In genomic region chr2:24902999-24903398, GRCm38 (mm10) we compare ENCODE assay signal across 21 mouse cellular contexts. TPM values are rescaled to one million over a fixed set of nuclear protein-coding genes. Genes with fewer than 3 reads are reported as not detected.
DNase-seq lines count a peak whose midpoint lies in the region; ATAC-seq and TF ChIP-seq lines count a peak whose summit lies in the region.
"Had no signal": no experiment of that assay in that cellular context is flagged by ENCODE, and none has a peak within 500 bp of the region (broad histone marks: within the 10 kb centered on the region; RNA-seq: fewer than 3 reads in every experiment).

No protein-coding gene starts in this region.

- H3K9ac ChIP-seq in forebrain, postnatal 0 days = no peak overlapping the region
- H3K9ac ChIP-seq in forebrain, embryonic 15.5 days (replicated peaks) = no peak overlapping the region
- H3K9ac ChIP-seq in hindbrain, postnatal 0 days (replicated peaks; ENCODE audit: low read length) = no peak overlapping the region
- no peak overlapping the region for H3K9ac ChIP-seq in hindbrain, embryonic 16.5 days (ENCODE audit: low read depth, low read length)
- no peak overlapping the region for H3K9ac ChIP-seq in liver, postnatal 0 days (replicated peaks)
- no peak overlapping the region for H3K9ac ChIP-seq in liver, embryonic 11.5 days (ENCODE audit: low read depth, low read length)
- H3K9ac ChIP-seq in stomach, postnatal 0 days (ENCODE audit: low read length) = no peak overlapping the region
- H3K9ac ChIP-seq: heart, embryonic 12.5 days; liver, embryonic 15.5 days; lung, embryonic 15.5 days; neural tube, embryonic 13.5 days had no signal

- H3K36me3 ChIP-seq in forebrain, postnatal 0 days (ENCODE audit: insufficient read depth) = 0 out of 2 replicates have a peak, but pooled peaks cover 3% of the 10 kb centered on the region
- 0 out of 2 replicates have a peak, but pooled peaks cover 2% of the 10 kb centered on the region for H3K36me3 ChIP-seq in forebrain, embryonic 15.5 days
- no peaks in the 10 kb centered on the region for H3K36me3 ChIP-seq in hindbrain, postnatal 0 days (ENCODE audit: insufficient read depth, low read length)
- no peaks in the 10 kb centered on the region for H3K36me3 ChIP-seq in hindbrain, embryonic 16.5 days (ENCODE audit: control insufficient read depth, insufficient read depth, low read length)
- no peaks in the 10 kb centered on the region for H3K36me3 ChIP-seq in liver, postnatal 0 days (replicated peaks; ENCODE audit: insufficient read depth, low read length)
- H3K36me3 ChIP-seq in liver, embryonic 11.5 days (ENCODE audit: control insufficient read depth, insufficient read depth, low read length) = no peaks in the 10 kb centered on the region
- no peaks in the 10 kb centered on the region for H3K36me3 ChIP-seq in stomach, postnatal 0 days (ENCODE audit: control insufficient read depth, insufficient read depth, low read length)
- H3K36me3 ChIP-seq: heart, embryonic 12.5 days; liver, embryonic 15.5 days; lung, embryonic 15.5 days had no signal

- H3K27ac ChIP-seq in forebrain, postnatal 0 days (ENCODE audit: low read depth, low read length) = no peak overlapping the region
- H3K27ac ChIP-seq in forebrain, embryonic 15.5 days (replicated peaks) = no peak overlapping the region
- H3K27ac ChIP-seq in hindbrain, postnatal 0 days = no peak overlapping the region
- no peak overlapping the region for H3K27ac ChIP-seq in hindbrain, embryonic 16.5 days (ENCODE audit: low read depth, low read length)
- H3K27ac ChIP-seq in liver, postnatal 0 days (ENCODE audit: low read depth) = no peak overlapping the region
- no peak overlapping the region for H3K27ac ChIP-seq in liver, embryonic 11.5 days (ENCODE audit: low read depth, low read length)
- H3K27ac ChIP-seq in stomach, postnatal 0 days (replicated peaks) = no peak overlapping the region
- H3K27ac ChIP-seq: liver, embryonic 15.5 days; lung, embryonic 15.5 days; neural tube, embryonic 13.5 days had no signal

- no peaks in the 10 kb centered on the region for H3K27me3 ChIP-seq in forebrain, postnatal 0 days (ENCODE audit: insufficient read depth, low read length)
- H3K27me3 ChIP-seq in forebrain, embryonic 15.5 days = no peaks in the 10 kb centered on the region
- no peaks in the 10 kb centered on the region for H3K27me3 ChIP-seq in hindbrain, postnatal 0 days (ENCODE audit: insufficient read depth, low read length)
- H3K27me3 ChIP-seq in hindbrain, embryonic 16.5 days (replicated peaks; ENCODE audit: control insufficient read depth, insufficient read depth, low read length) = no peaks in the 10 kb centered on the region
- no peaks in the 10 kb centered on the region for H3K27me3 ChIP-seq in liver, postnatal 0 days (ENCODE audit: insufficient read depth, low read length)
- H3K27me3 ChIP-seq in liver, embryonic 11.5 days (replicated peaks; ENCODE audit: control insufficient read depth, insufficient read depth, low read length) = no peaks in the 10 kb centered on the region
- no peaks in the 10 kb centered on the region for H3K27me3 ChIP-seq in stomach, postnatal 0 days (ENCODE audit: control insufficient read depth, insufficient read depth, low read length)
- H3K27me3 ChIP-seq: heart, embryonic 12.5 days; liver, embryonic 15.5 days; lung, embryonic 15.5 days; neural tube, embryonic 13.5 days had no signal

- DNase-seq in forebrain, postnatal 0 days = no peak
- DNase-seq in hindbrain, postnatal 0 days (ENCODE audit: low spot score) = peak; percentile 20
- no peak for DNase-seq in liver, postnatal 0 days
- DNase-seq in liver, embryonic 11.5 days (ENCODE audit: low spot score) = no peak
- DNase-seq in stomach, postnatal 0 days (ENCODE audit: low spot score) = no peak
- DNase-seq in right cerebral cortex, postnatal 10 days (ENCODE audit: low spot score in 2 of 2) = no peak
- DNase-seq: adrenal gland, postnatal 10 days; cerebellum, adult 8-10 months; cerebellum, postnatal 25 days; kidney, adult 11 months; kidney, postnatal 25 days; layer of hippocampus, postnatal 36 days; liver had no signal

- ATAC-seq in forebrain, postnatal 0 days = no peak
- ATAC-seq in forebrain, embryonic 15.5 days (replicated peaks) = no peak
- no peak for ATAC-seq in hindbrain, postnatal 0 days
- no peak for ATAC-seq in hindbrain, embryonic 16.5 days
- no peak for ATAC-seq in liver, postnatal 0 days
- ATAC-seq in liver, embryonic 11.5 days (replicated peaks; ENCODE audit: low FRiP score) = no peak
- no peak for ATAC-seq in stomach, postnatal 0 days (ENCODE audit: low FRiP score, low TSS enrichment)
- ATAC-seq: forebrain, embryonic 14.5 days had no signal

- no peak overlapping the region for H3K4me2 ChIP-seq in forebrain, postnatal 0 days (ENCODE audit: low read depth)
- H3K4me2 ChIP-seq in forebrain, embryonic 15.5 days (replicated peaks) = no peak overlapping the region
- H3K4me2 ChIP-seq in hindbrain, postnatal 0 days (ENCODE audit: low read depth, low read length) = no peak overlapping the region
- H3K4me2 ChIP-seq in hindbrain, embryonic 16.5 days (ENCODE audit: low read length) = no peak overlapping the region
- H3K4me2 ChIP-seq in liver, postnatal 0 days (ENCODE audit: low read depth, low read length) = no peak overlapping the region
- no peak overlapping the region for H3K4me2 ChIP-seq in liver, embryonic 11.5 days
- H3K4me2 ChIP-seq in stomach, postnatal 0 days (replicated peaks; ENCODE audit: low read depth) = no peak overlapping the region
- H3K4me2 ChIP-seq: heart, embryonic 12.5 days; liver, embryonic 15.5 days; lung, embryonic 15.5 days; midbrain, embryonic 11.5 days; neural tube, embryonic 13.5 days had no signal

- TF ChIP-seq CTCF in forebrain, postnatal 0 days (IDR thresholded peaks at IDR 0.05; ENCODE audit: low read depth) = peak; percentile 47
- TF ChIP-seq CTCF in hindbrain, postnatal 0 days (IDR thresholded peaks at IDR 0.05; ENCODE audit: low read depth) = peak; percentile 37
- 0 out of 2 replicates have a peak, but pooled peaks have one; percentile 11 for TF ChIP-seq CTCF in liver, postnatal 0 days (IDR thresholded peaks at IDR 0.05; ENCODE audit: low read depth)
- TF ChIP-seq CTCF in stomach, postnatal 0 days (IDR thresholded peaks at IDR 0.05; ENCODE audit: low read depth) = peak; percentile 52

- no peak overlapping the region for H3K4me3 ChIP-seq in forebrain, postnatal 0 days (ENCODE audit: low read depth, low read length)
- H3K4me3 ChIP-seq in forebrain, embryonic 15.5 days = no peak overlapping the region
- no peak overlapping the region for H3K4me3 ChIP-seq in hindbrain, postnatal 0 days (ENCODE audit: low read length)
- no peak overlapping the region for H3K4me3 ChIP-seq in hindbrain, embryonic 16.5 days (ENCODE audit: low read length)
- H3K4me3 ChIP-seq in liver, postnatal 0 days (ENCODE audit: low read depth, low read length) = no peak overlapping the region
- H3K4me3 ChIP-seq in liver, embryonic 11.5 days (ENCODE audit: low read depth, low read length) = no peak overlapping the region
- no peak overlapping the region for H3K4me3 ChIP-seq in stomach, postnatal 0 days (ENCODE audit: low read depth, low read length)
- H3K4me3 ChIP-seq: heart, embryonic 12.5 days; liver, embryonic 15.5 days; lung, embryonic 15.5 days; neural tube, embryonic 13.5 days had no signal

- TF ChIP-seq EP300 in liver, postnatal 0 days (IDR thresholded peaks at IDR 0.05; ENCODE audit: low read depth) = no peak
- TF ChIP-seq EP300 in stomach, postnatal 0 days (optimal IDR thresholded peaks at IDR 0.05) = no peak

- peaks cover 7% of the 10 kb centered on the region; the same call in 1 of the 2 replicates for H3K4me1 ChIP-seq in forebrain, postnatal 0 days (ENCODE audit: insufficient read depth)
- H3K4me1 ChIP-seq in forebrain, embryonic 15.5 days = peaks cover 45% of the 10 kb centered on the region
- H3K4me1 ChIP-seq in hindbrain, postnatal 0 days (ENCODE audit: insufficient read depth, low read length) = peaks cover 6% of the 10 kb centered on the region; the same call in 1 of the 2 replicates
- H3K4me1 ChIP-seq in hindbrain, embryonic 16.5 days (ENCODE audit: control insufficient read depth, insufficient read depth, low read depth, low read length) = peaks cover 20% of the 10 kb centered on the region
- H3K4me1 ChIP-seq in liver, postnatal 0 days (ENCODE audit: insufficient read depth) = peaks cover 9% of the 10 kb centered on the region
- H3K4me1 ChIP-seq in liver, embryonic 11.5 days (replicated peaks; ENCODE audit: control insufficient read depth, insufficient read depth, low read length) = peaks cover 25% of the 10 kb centered on the region
- H3K4me1 ChIP-seq in stomach, postnatal 0 days (replicated peaks; ENCODE audit: control insufficient read depth, insufficient read depth) = no peaks in the 10 kb centered on the region; the same call in 1 of the 2 replicates

- no peaks in the 10 kb centered on the region for H3K9me3 ChIP-seq in forebrain, postnatal 0 days (ENCODE audit: low read length)
- H3K9me3 ChIP-seq in forebrain, embryonic 15.5 days = no peaks in the 10 kb centered on the region
- H3K9me3 ChIP-seq in hindbrain, postnatal 0 days (ENCODE audit: low read length) = no peaks in the 10 kb centered on the region
- no peaks in the 10 kb centered on the region for H3K9me3 ChIP-seq in hindbrain, embryonic 16.5 days (ENCODE audit: control insufficient read depth, low read length)
- no peaks in the 10 kb centered on the region for H3K9me3 ChIP-seq in liver, postnatal 0 days (ENCODE audit: low read length)
- no peaks in the 10 kb centered on the region for H3K9me3 ChIP-seq in liver, embryonic 11.5 days (ENCODE audit: control insufficient read depth, low read length)
- H3K9me3 ChIP-seq in stomach, postnatal 0 days (ENCODE audit: control insufficient read depth, low read length) = no peaks in the 10 kb centered on the region
- H3K9me3 ChIP-seq: heart, embryonic 12.5 days; liver, embryonic 15.5 days; lung, embryonic 15.5 days; neural tube, embryonic 13.5 days had no signal

- 86% methylated on average over 6 of the region's 6 CpGs for WGBS in forebrain, postnatal 0 days
- 87% methylated on average over 6 of the region's 6 CpGs for WGBS in forebrain, embryonic 15.5 days
- WGBS in hindbrain, postnatal 0 days = 80% methylated on average over 6 of the region's 6 CpGs
- WGBS in hindbrain, embryonic 16.5 days = 83% methylated on average over 6 of the region's 6 CpGs
- 75% methylated on average over 6 of the region's 6 CpGs for WGBS in liver, postnatal 0 days (ENCODE audit: insufficient replicate concordance)
- WGBS in liver, embryonic 11.5 days = 75% methylated on average over 6 of the region's 6 CpGs
- WGBS in stomach, postnatal 0 days = 73% methylated on average over 6 of the region's 6 CpGs

RNA-seq across cellular contexts. Expression of gene Ehmt1, which starts 16.4 kb away (rescaled TPM):
- 72.4 and 89.4 TPM in 2 replicates for total RNA-seq in forebrain, postnatal 0 days (2014; rRNA removed)
- 44.2 and 72.1 TPM in 2 replicates for polyA plus RNA-seq in forebrain, postnatal 0 days (2015; fragmentation: Nextera tagmentation; extraction: Ambion mirVana)
- 129 and 132 TPM in 2 replicates for polyA plus RNA-seq in forebrain, embryonic 15.5 days (2015; fragmentation: Nextera tagmentation; extraction: Ambion mirVana)
- 52.0 and 79.8 TPM in 2 replicates for total RNA-seq in hindbrain, postnatal 0 days (2014; rRNA removed)
- polyA plus RNA-seq in hindbrain, postnatal 0 days (2015; fragmentation: Nextera tagmentation; extraction: Ambion mirVana) = 61.8 and 63.1 TPM in 2 replicates
- 71.2 and 82.0 TPM in 2 replicates for polyA plus RNA-seq in hindbrain, embryonic 16.5 days (2015; fragmentation: Nextera tagmentation; extraction: Ambion mirVana)
- 9.1 and 12.3 TPM in 2 replicates for polyA plus RNA-seq in liver, postnatal 0 days (2015; fragmentation: Nextera tagmentation; extraction: Ambion mirVana)
- polyA plus RNA-seq in liver, embryonic 11.5 days (2014; fragmentation: Nextera tagmentation; extraction: Ambion mirVana) = 51.3 and 54.7 TPM in 2 replicates
- 23.1 and 27.5 TPM in 2 replicates for polyA plus RNA-seq in stomach, postnatal 0 days (2015; fragmentation: Nextera tagmentation; extraction: Ambion mirVana)

RNA-seq across cellular contexts. Expression of gene Arrdc1, which starts 32.1 kb away (rescaled TPM):
- 44.3 and 44.4 TPM in 2 replicates for total RNA-seq in forebrain, postnatal 0 days (2014; rRNA removed)
- 35.3 and 37.8 TPM in 2 replicates for polyA plus RNA-seq in forebrain, postnatal 0 days (2015; fragmentation: Nextera tagmentation; extraction: Ambion mirVana)
- polyA plus RNA-seq in forebrain, embryonic 15.5 days (2015; fragmentation: Nextera tagmentation; extraction: Ambion mirVana) = 30.4 and 30.5 TPM in 2 replicates
- 78.8 and 80.7 TPM in 2 replicates for total RNA-seq in hindbrain, postnatal 0 days (2014; rRNA removed)
- polyA plus RNA-seq in hindbrain, postnatal 0 days (2015; fragmentation: Nextera tagmentation; extraction: Ambion mirVana) = 39.8 and 41.9 TPM in 2 replicates
- polyA plus RNA-seq in hindbrain, embryonic 16.5 days (2015; fragmentation: Nextera tagmentation; extraction: Ambion mirVana) = 45.8 and 46.8 TPM in 2 replicates
- 16.2 and 16.7 TPM in 2 replicates for polyA plus RNA-seq in liver, postnatal 0 days (2015; fragmentation: Nextera tagmentation; extraction: Ambion mirVana)
- 29.8 and 35.2 TPM in 2 replicates for polyA plus RNA-seq in liver, embryonic 11.5 days (2014; fragmentation: Nextera tagmentation; extraction: Ambion mirVana)
- 94.7 and 105 TPM in 2 replicates for polyA plus RNA-seq in stomach, postnatal 0 days (2015; fragmentation: Nextera tagmentation; extraction: Ambion mirVana)

RNA-seq across cellular contexts. Expression of gene Zmynd19, which starts 46.6 kb away (rescaled TPM):
- total RNA-seq in forebrain, postnatal 0 days (2014; rRNA removed) = 34.9 and 39.9 TPM in 2 replicates
- polyA plus RNA-seq in forebrain, postnatal 0 days (2015; fragmentation: Nextera tagmentation; extraction: Ambion mirVana) = 19.2 and 21.9 TPM in 2 replicates
- polyA plus RNA-seq in forebrain, embryonic 15.5 days (2015; fragmentation: Nextera tagmentation; extraction: Ambion mirVana) = 21.5 and 22.6 TPM in 2 replicates
- 23.2 and 25.6 TPM in 2 replicates for total RNA-seq in hindbrain, postnatal 0 days (2014; rRNA removed)
- polyA plus RNA-seq in hindbrain, postnatal 0 days (2015; fragmentation: Nextera tagmentation; extraction: Ambion mirVana) = 19.2 and 21.0 TPM in 2 replicates
- polyA plus RNA-seq in hindbrain, embryonic 16.5 days (2015; fragmentation: Nextera tagmentation; extraction: Ambion mirVana) = 5.4 and 14.6 TPM in 2 replicates
- 6.2 and 6.5 TPM in 2 replicates for polyA plus RNA-seq in liver, postnatal 0 days (2015; fragmentation: Nextera tagmentation; extraction: Ambion mirVana)
- 46.0 and 47.3 TPM in 2 replicates for polyA plus RNA-seq in liver, embryonic 11.5 days (2014; fragmentation: Nextera tagmentation; extraction: Ambion mirVana)
- polyA plus RNA-seq in stomach, postnatal 0 days (2015; fragmentation: Nextera tagmentation; extraction: Ambion mirVana) = 7.1 and 7.8 TPM in 2 replicates

RNA-seq across cellular contexts. Expression of gene Dph7, which starts 59.2 kb away (rescaled TPM):
- 42.9 and 54.0 TPM in 2 replicates for total RNA-seq in forebrain, postnatal 0 days (2014; rRNA removed)
- polyA plus RNA-seq in forebrain, postnatal 0 days (2015; fragmentation: Nextera tagmentation; extraction: Ambion mirVana) = 40.8 and 45.1 TPM in 2 replicates
- polyA plus RNA-seq in forebrain, embryonic 15.5 days (2015; fragmentation: Nextera tagmentation; extraction: Ambion mirVana) = 42.7 and 44.7 TPM in 2 replicates
- total RNA-seq in hindbrain, postnatal 0 days (2014; rRNA removed) = 38.9 and 45.8 TPM in 2 replicates
- polyA plus RNA-seq in hindbrain, postnatal 0 days (2015; fragmentation: Nextera tagmentation; extraction: Ambion mirVana) = 32.1 and 35.7 TPM in 2 replicates
- polyA plus RNA-seq in hindbrain, embryonic 16.5 days (2015; fragmentation: Nextera tagmentation; extraction: Ambion mirVana) = 36.5 and 39.0 TPM in 2 replicates
- polyA plus RNA-seq in liver, postnatal 0 days (2015; fragmentation: Nextera tagmentation; extraction: Ambion mirVana) = 6.4 and 7.0 TPM in 2 replicates
- polyA plus RNA-seq in liver, embryonic 11.5 days (2014; fragmentation: Nextera tagmentation; extraction: Ambion mirVana) = 22.9 and 25.2 TPM in 2 replicates
- 12.1 TPM in 2 replicates for polyA plus RNA-seq in stomach, postnatal 0 days (2015; fragmentation: Nextera tagmentation; extraction: Ambion mirVana)
